Mouse (Mus musculus): ENCODE measurements at regions not wholly inside any gene's neighbourhood (a gene's known extent, or its start where the extent isn't known, plus 50 kb on each side); places are given as distances from the start of the nearest gene placed in this dataset.

DNA sequence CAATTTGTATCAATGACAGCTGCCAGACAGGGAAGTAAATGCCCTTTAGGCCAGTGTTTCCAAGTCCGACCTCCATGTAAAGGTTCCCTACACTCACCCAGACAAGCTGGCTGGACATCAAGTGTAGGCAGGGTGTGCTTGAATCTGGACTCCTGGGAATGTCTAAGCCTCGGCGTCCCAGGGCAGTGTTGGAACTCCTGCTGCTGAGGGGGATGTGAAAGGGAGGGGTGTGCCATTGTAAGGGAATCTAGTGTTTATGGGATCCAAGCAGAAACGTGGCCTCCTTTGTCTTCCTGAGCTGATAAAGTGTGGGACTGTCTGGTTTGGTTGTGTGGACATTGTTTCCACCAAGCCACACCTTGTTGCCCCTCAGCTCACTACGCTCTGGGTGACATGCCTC, 291.9 kb downstream of the Cxcl12 start:
- no peak for ATAC-seq
- Histone ChIP-seq H3K9ac (no peak overlapping the region), H3K4me2 (replicated peaks) (no peak overlapping the region), H3K4me1 (replicated peaks) (no peaks in the 10 kb centered on the region), H3K27ac (no peak overlapping the region), H3K4me3 (replicated peaks) (no peak overlapping the region), H3K9me3 (no peaks in the 10 kb centered on the region), H3K36me3 (no peaks in the 10 kb centered on the region), H3K27me3 (replicated peaks) (no peaks in the 10 kb centered on the region)
- 54% methylated on average over 5 of the region's 5 CpGs for WGBS

DNA sequence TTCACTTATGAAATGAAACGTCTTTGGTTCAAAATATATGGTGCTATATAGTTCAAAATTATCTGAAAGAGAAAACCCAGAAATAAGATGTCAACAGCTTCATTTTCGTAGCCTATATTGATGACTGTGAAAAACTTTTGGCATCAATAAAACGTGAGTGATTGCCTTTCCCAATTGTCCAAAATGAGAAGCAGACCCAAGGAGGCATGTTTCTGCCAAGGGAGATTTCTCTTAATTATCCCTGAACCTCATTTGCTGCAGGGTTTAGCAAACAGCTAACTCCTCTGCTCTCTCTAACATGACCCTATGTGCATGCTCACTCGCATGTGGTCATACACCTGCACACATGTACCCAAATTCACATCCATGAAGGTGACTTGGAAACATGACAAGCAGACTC, 296.8 kb downstream of the Cxcl12 start:
- 83% methylated on average over 4 of the region's 4 CpGs for WGBS
- Histone ChIP-seq H3K36me3 (no peaks in the 10 kb centered on the region), H3K27me3 (replicated peaks) (no peaks in the 10 kb centered on the region), H3K9ac (no peak overlapping the region), H3K4me2 (replicated peaks) (no peak overlapping the region), H3K27ac (no peak overlapping the region), H3K9me3 (no peaks in the 10 kb centered on the region), H3K4me3 (replicated peaks) (no peak overlapping the region), H3K4me1 (replicated peaks) (no peaks in the 10 kb centered on the region)
- no peak for ATAC-seq

- Histone ChIP-seq H3K27ac (no peak overlapping the region), H3K9me3 (no peaks in the 10 kb centered on the region), H3K36me3 (no peaks in the 10 kb centered on the region), H3K9ac (no peak overlapping the region), H3K27me3 (replicated peaks) (no peaks in the 10 kb centered on the region), H3K4me1 (replicated peaks) (no peaks in the 10 kb centered on the region), H3K4me3 (replicated peaks) (no peak overlapping the region), H3K4me2 (replicated peaks) (no peak overlapping the region)
- ATAC-seq = no peak
- WGBS = 38% methylated on average over 5 of the region's 5 CpGs
Observed at GRCm38 (mm10) chr6:117465606-117466174, 297.4 kb downstream of the Cxcl12 start.

GRCm38 (mm10) chr6:117479376-117479775, 311.0 kb downstream of the Cxcl12 start:
- ATAC-seq = no peak
- Histone ChIP-seq H3K9ac (no peak overlapping the region), H3K27me3 (replicated peaks) (no peaks in the 10 kb centered on the region), H3K36me3 (no peaks in the 10 kb centered on the region), H3K4me3 (replicated peaks) (no peak overlapping the region), H3K4me1 (replicated peaks) (no peaks in the 10 kb centered on the region), H3K27ac (no peak overlapping the region), H3K4me2 (replicated peaks) (no peak overlapping the region), H3K9me3 (no peaks in the 10 kb centered on the region)
- WGBS = 23% methylated on average over 2 of the region's 2 CpGs

DNA sequence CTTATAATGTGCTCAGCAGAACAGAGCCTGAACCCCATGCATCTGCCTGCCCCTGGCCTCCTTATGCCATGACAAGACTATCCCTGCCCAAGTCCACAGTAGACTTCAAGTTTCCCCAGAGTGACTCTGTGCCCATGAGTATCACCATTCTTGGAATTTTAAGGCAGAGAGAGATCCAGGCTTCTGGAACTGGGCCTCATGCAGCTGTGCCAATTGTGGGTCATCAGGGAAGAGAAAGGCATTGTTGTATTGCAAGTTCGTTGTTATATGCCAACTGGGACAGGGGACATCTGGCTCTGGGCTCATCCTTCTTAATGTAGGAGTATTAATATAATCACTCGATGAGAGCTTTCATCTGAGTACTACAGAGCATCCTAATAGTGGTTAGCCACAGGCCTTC, 312.1 kb downstream of the Cxcl12 start:
- Histone ChIP-seq H3K4me3 (replicated peaks) (no peak overlapping the region), H3K9ac (no peak overlapping the region), H3K27ac (no peak overlapping the region), H3K36me3 (no peaks in the 10 kb centered on the region), H3K9me3 (no peaks in the 10 kb centered on the region), H3K4me2 (replicated peaks) (no peak overlapping the region), H3K27me3 (replicated peaks) (no peaks in the 10 kb centered on the region), H3K4me1 (replicated peaks) (no peaks in the 10 kb centered on the region)
- WGBS = 78% methylated on average over 2 of the region's 2 CpGs
- no peak for ATAC-seq

DNA sequence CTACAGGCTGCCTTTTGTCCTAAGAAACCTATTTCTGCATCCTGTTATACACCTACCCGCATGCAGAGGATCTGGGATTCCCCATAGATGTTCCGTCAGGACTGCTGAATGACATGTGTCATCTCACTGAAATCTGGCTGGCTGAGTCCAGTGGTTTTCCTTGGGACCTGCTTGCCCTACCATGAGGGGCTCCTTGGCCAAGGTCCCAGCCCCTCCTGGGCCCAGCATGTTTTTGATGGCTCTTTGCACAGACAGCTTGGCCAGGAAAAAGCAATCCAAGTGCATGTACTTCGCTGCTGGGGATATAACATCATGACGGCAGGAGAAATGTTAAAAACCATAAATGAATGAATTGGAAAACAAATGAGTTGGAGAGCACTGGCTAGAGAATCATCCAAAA, 320.8 kb downstream of the Cxcl12 start:
- 90% methylated on average over 4 of the region's 4 CpGs for WGBS

GRCm38 (mm10) chr6:117489761-117490396, 321.5 kb downstream of the Cxcl12 start:
- H3K27me3 ChIP-seq (replicated peaks) = no peaks in the 10 kb centered on the region
- no peak overlapping the region for H3K4me3 ChIP-seq (replicated peaks)
- no peak overlapping the region for H3K4me2 ChIP-seq (replicated peaks)
- 86% methylated on average over 3 of the region's 3 CpGs for WGBS
- no peak overlapping the region for H3K27ac ChIP-seq
- no peaks in the 10 kb centered on the region for H3K4me1 ChIP-seq (replicated peaks)
- no peak overlapping the region for H3K9ac ChIP-seq
- H3K36me3 ChIP-seq = no peaks in the 10 kb centered on the region
- no peak for ATAC-seq
- no peaks in the 10 kb centered on the region for H3K9me3 ChIP-seq

More for the DNA sequence above, 320.8 kb downstream of the Cxcl12 start:
- no peaks in the 10 kb centered on the region for H3K9me3 ChIP-seq
- no peak overlapping the region for H3K27ac ChIP-seq
- no peak overlapping the region for H3K9ac ChIP-seq
- no peak overlapping the region for H3K4me2 ChIP-seq (replicated peaks)
- ATAC-seq = no peak
- no peaks in the 10 kb centered on the region for H3K4me1 ChIP-seq (replicated peaks)
- no peaks in the 10 kb centered on the region for H3K36me3 ChIP-seq
- no peak overlapping the region for H3K4me3 ChIP-seq (replicated peaks)
- no peaks in the 10 kb centered on the region for H3K27me3 ChIP-seq (replicated peaks)

- 64% methylated on average over 1 of the region's 1 CpGs for WGBS
- H3K4me1 ChIP-seq (replicated peaks) = no peaks in the 10 kb centered on the region
- H3K9me3 ChIP-seq = no peaks in the 10 kb centered on the region
- H3K27ac ChIP-seq = no peak overlapping the region
- no peak overlapping the region for H3K9ac ChIP-seq
- no peak overlapping the region for H3K4me2 ChIP-seq (replicated peaks)
- no peak overlapping the region for H3K4me3 ChIP-seq (replicated peaks)
- no peaks in the 10 kb centered on the region for H3K27me3 ChIP-seq (replicated peaks)
- no peaks in the 10 kb centered on the region for H3K36me3 ChIP-seq
- no peak for ATAC-seq
Observed at GRCm38 (mm10) chr6:117494971-117495370, 326.6 kb downstream of the Cxcl12 start.

- no peak for ATAC-seq
Observed at GRCm38 (mm10) chr6:117497337-117497736, 329.0 kb downstream of the Cxcl12 start.

GRCm38 (mm10) chr6:117497904-117498303, 329.6 kb downstream of the Cxcl12 start:
- WGBS = 82% methylated on average over 5 of the region's 5 CpGs
- no peak overlapping the region for H3K4me2 ChIP-seq (replicated peaks)
- H3K27me3 ChIP-seq (replicated peaks) = no peaks in the 10 kb centered on the region
- no peaks in the 10 kb centered on the region for H3K36me3 ChIP-seq
- H3K9me3 ChIP-seq = no peaks in the 10 kb centered on the region
- H3K27ac ChIP-seq = no peak overlapping the region
- H3K9ac ChIP-seq = no peak overlapping the region
- H3K4me3 ChIP-seq (replicated peaks) = no peak overlapping the region
- no peaks in the 10 kb centered on the region for H3K4me1 ChIP-seq (replicated peaks)
- no peak for ATAC-seq

More at GRCm38 (mm10) chr6:117497337-117497736, 329.0 kb downstream of the Cxcl12 start:
- 73% methylated on average over 5 of the region's 5 CpGs for WGBS
- H3K9ac ChIP-seq = no peak overlapping the region
- H3K9me3 ChIP-seq = no peaks in the 10 kb centered on the region
- no peak overlapping the region for H3K4me2 ChIP-seq (replicated peaks)
- H3K4me3 ChIP-seq (replicated peaks) = no peak overlapping the region
- H3K27ac ChIP-seq = no peak overlapping the region
- no peaks in the 10 kb centered on the region for H3K4me1 ChIP-seq (replicated peaks)
- no peaks in the 10 kb centered on the region for H3K27me3 ChIP-seq (replicated peaks)
- no peaks in the 10 kb centered on the region for H3K36me3 ChIP-seq

DNA sequence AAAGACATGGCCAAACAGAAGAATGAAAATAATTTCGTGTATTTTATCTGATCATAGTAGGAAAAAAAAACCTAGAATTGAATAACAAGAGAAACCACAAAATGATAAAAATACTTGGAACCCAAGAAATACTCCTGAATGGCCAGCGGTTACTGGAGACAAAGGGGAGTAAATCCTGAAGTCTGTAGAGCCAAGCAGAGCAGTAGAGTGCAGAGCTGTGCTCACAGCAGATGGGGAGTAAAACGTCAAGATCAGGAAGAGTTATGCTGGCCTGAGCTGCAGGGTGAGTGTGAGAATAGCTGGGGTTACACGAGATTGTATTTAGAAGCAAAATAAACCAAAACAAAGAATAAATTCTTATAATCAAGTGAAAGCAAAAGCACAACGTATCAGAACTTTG, 334.0 kb downstream of the Cxcl12 start:
- H3K9ac ChIP-seq = no peak overlapping the region
- H3K4me1 ChIP-seq (replicated peaks) = no peaks in the 10 kb centered on the region
- no peaks in the 10 kb centered on the region for H3K27me3 ChIP-seq (replicated peaks)
- H3K4me3 ChIP-seq (replicated peaks) = no peak overlapping the region
- WGBS = 48% methylated on average over 5 of the region's 5 CpGs
- H3K9me3 ChIP-seq = no peaks in the 10 kb centered on the region
- no peaks in the 10 kb centered on the region for H3K36me3 ChIP-seq
- no peak overlapping the region for H3K4me2 ChIP-seq (replicated peaks)
- H3K27ac ChIP-seq = no peak overlapping the region
- ATAC-seq = no peak

GRCm38 (mm10) chr6:117504771-117505170, 336.2 kb upstream of the Zfp637 start:
- WGBS = 71% methylated on average over 10 of the region's 10 CpGs
- ATAC-seq = no peak

GRCm38 (mm10) chr6:117505431-117505830, 335.5 kb upstream of the Zfp637 start:
- Histone ChIP-seq H3K36me3 (no peaks in the 10 kb centered on the region), H3K27me3 (replicated peaks) (no peaks in the 10 kb centered on the region), H3K9me3 (no peaks in the 10 kb centered on the region), H3K27ac (no peak overlapping the region), H3K4me3 (replicated peaks) (no peak overlapping the region), H3K9ac (no peak overlapping the region), H3K4me1 (replicated peaks) (peaks cover 7% of the 10 kb centered on the region; the same call in 1 of the 2 replicates), H3K4me2 (replicated peaks) (no peak overlapping the region)
- WGBS = 40% methylated on average over 3 of the region's 3 CpGs
- no peak for ATAC-seq

More at GRCm38 (mm10) chr6:117504771-117505170, 336.2 kb upstream of the Zfp637 start:
- Histone ChIP-seq H3K27me3 (replicated peaks) (no peaks in the 10 kb centered on the region), H3K4me2 (replicated peaks) (no peak overlapping the region), H3K4me1 (replicated peaks) (peaks cover 7% of the 10 kb centered on the region; the same call in 1 of the 2 replicates), H3K9ac (no peak overlapping the region), H3K4me3 (replicated peaks) (no peak overlapping the region), H3K9me3 (no peaks in the 10 kb centered on the region), H3K36me3 (no peaks in the 10 kb centered on the region), H3K27ac (no peak overlapping the region)
